Mouse (Mus musculus): ENCODE results near the gene Itprid2. TPM values are rescaled to one million over a fixed set of nuclear protein-coding genes. Genes with fewer than 3 reads are reported as not detected.

Gene Itprid2
- polyA plus RNA-seq, 1 experiment from 2014 or later, result 7.6 TPM

DNA sequence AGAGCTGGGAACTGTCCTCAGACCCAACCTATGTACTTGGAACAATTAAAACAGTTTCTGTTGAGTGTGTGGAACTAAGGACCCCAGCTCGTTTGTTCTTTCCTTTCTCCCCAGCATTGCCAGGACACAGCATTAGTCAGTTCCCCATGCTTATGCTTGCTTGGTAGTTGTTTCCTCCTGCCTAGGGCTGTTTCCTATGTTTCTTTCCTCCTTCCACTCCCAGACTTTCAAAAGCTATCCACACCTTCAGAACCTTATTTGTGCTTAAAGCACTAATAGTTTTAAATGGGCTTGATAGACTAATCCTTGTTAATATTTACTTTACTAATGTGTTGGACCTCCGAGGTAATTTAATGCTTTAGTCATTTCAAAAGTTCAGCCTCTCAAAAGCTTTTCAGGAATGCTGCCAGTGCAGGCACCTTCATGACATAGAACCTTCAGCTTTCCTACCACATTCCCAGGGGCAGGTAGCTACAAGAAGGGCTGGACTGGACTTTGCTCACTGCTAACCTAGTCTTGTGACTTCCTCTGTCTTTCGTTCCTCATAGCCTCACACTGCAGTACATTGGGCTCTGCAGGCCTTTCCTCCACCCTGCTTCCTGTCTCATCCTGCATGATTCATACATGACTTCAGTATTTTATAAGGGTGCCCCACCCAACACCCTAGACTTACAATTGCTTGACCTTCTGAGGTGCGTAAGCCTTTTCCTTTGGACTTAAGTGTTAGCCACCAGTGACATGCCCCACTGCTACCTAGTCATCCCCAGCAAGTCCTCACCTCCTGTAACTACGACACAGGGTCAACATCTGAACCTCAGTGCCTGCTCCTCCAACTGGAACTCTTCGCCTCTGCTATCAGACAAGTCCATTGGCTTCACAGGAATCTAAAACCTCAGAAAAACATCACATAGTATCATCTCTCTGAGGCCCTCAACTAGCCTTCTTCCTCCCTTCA, 16.3 kb upstream of the Itprid2 start:
- Histone ChIP-seq H3K4me1 (ENCODE audit: insufficient read depth, low read depth, low read length) (no peaks in the 10 kb centered on the region), H3K4me3 (ENCODE audit: low read depth, low read length) (no peak overlapping the region), H3K4me2 (replicated peaks; ENCODE audit: low read depth, low read length) (no peak overlapping the region), H3K27me3 (replicated peaks; ENCODE audit: insufficient read depth, low read length) (no peaks in the 10 kb centered on the region), H3K36me3 (ENCODE audit: insufficient read depth, low read length) (no peaks in the 10 kb centered on the region), H3K27ac (ENCODE audit: low read length) (no peak overlapping the region), H3K9me3 (ENCODE audit: low read length) (no peaks in the 10 kb centered on the region), H3K9ac (replicated peaks; ENCODE audit: low read depth) (no peak overlapping the region)
- TF ChIP-seq CTCF (IDR thresholded peaks at IDR 0.05), result no peak
- no peak for TF ChIP-seq EP300 (IDR thresholded peaks at IDR 0.05)
- ATAC-seq, result peak; percentile 38; the same call in 1 of the 2 replicates
- WGBS, result 60% methylated on average over 6 of the region's 6 CpGs
- DNase-seq (ENCODE audit: low spot score), result peak; percentile 21

DNA sequence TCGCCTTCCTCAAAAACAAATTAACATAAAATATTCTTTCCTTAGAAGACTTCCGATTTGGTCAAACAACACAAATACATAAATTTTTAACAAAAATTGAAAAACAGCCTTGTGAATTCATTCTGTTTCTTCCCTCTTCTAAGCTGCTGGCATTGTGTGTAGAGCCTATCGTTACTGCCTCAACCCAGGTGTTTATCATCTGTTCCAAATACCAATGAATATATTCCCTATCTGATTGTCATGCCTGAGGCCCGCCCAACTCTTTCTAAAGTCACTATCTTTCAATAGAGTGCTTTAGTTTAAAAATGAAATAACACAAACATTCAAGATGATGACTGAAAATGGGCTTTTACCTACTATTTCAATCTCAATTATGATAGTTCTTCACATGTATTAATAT, 11.9 kb upstream of the Itprid2 start:
- Histone ChIP-seq H3K4me3 (ENCODE audit: low read depth, low read length) (no peak overlapping the region), H3K27me3 (replicated peaks; ENCODE audit: insufficient read depth, low read length) (no peaks in the 10 kb centered on the region), H3K4me2 (replicated peaks; ENCODE audit: low read depth, low read length) (no peak overlapping the region), H3K36me3 (ENCODE audit: insufficient read depth, low read length) (no peaks in the 10 kb centered on the region), H3K4me1 (ENCODE audit: insufficient read depth, low read depth, low read length) (no peaks in the 10 kb centered on the region), H3K9me3 (ENCODE audit: low read length) (no peaks in the 10 kb centered on the region), H3K27ac (ENCODE audit: low read length) (no peak overlapping the region), H3K9ac (replicated peaks; ENCODE audit: low read depth) (no peak overlapping the region)
- no peak for TF ChIP-seq EP300 (IDR thresholded peaks at IDR 0.05)
- no peak for TF ChIP-seq CTCF (IDR thresholded peaks at IDR 0.05)
- 80% methylated on average over 4 of the region's 4 CpGs for WGBS
- DNase-seq (ENCODE audit: low spot score), result no peak
- no peak for ATAC-seq

DNA sequence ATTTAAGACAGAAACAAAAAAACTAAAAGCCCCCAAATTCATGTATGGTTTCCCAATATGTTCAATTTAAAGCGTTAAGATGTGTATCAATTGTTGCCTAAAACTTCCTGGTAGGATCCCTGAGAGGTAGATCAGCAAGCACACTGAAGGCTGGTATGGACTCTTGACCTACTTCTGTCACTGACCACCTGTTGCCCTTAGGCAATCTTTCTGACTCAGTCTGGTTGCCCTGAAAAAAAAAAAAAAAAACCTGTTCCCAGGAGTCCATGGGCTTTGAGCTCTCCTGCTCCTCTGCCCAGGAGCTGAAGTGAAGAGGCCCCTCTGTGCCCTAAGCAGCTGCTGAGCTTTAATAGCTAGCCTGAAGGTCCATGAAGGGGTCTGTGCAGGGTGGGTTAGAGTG, 7.5 kb upstream of the Itprid2 start:
- Histone ChIP-seq H3K9me3 (ENCODE audit: low read length) (no peaks in the 10 kb centered on the region), H3K4me2 (replicated peaks; ENCODE audit: low read depth, low read length) (no peak overlapping the region), H3K27me3 (replicated peaks; ENCODE audit: insufficient read depth, low read length) (no peaks in the 10 kb centered on the region), H3K4me1 (ENCODE audit: insufficient read depth, low read depth, low read length) (no peaks in the 10 kb centered on the region), H3K9ac (replicated peaks; ENCODE audit: low read depth) (no peak overlapping the region), H3K27ac (ENCODE audit: low read length) (no peak overlapping the region), H3K36me3 (ENCODE audit: insufficient read depth, low read length) (no peaks in the 10 kb centered on the region), H3K4me3 (ENCODE audit: low read depth, low read length) (no peak overlapping the region)
- DNase-seq (ENCODE audit: low spot score), result peak; percentile 29
- no peak for TF ChIP-seq EP300 (IDR thresholded peaks at IDR 0.05)
- TF ChIP-seq CTCF (IDR thresholded peaks at IDR 0.05), result no peak
- 64% methylated on average over 1 of the region's 1 CpGs for WGBS
- ATAC-seq, result peak; percentile 25; the same call in 1 of the 2 replicates

DNA sequence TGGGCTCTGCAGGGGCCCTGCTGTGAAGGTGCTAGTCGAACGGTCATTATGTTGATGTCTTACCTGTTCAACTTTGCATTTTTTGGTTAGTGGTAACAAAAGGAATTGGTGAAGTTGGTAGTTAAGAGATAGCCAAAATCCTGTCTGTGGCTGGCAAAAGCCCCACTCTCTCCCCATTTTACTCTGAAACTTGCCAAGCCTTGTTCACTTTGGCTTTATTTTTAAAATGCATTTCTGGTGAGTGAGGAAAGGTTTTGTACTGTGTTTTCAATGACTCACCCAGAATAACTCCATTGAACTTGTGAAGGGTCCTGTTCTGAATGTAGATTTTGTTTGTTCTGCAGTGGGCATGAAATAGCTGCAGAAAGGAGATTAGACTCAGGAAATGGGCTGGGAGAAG, 4.9 kb upstream of the Itprid2 start:
- H3K9me3 ChIP-seq (ENCODE audit: low read length), result no peaks in the 10 kb centered on the region
- DNase-seq (ENCODE audit: low spot score) (peak; percentile 16), ATAC-seq (no peak)
- no peaks in the 10 kb centered on the region for H3K36me3 ChIP-seq (ENCODE audit: insufficient read depth, low read length)
- TF ChIP-seq EP300 (IDR thresholded peaks at IDR 0.05) (no peak), CTCF (IDR thresholded peaks at IDR 0.05) (no peak)
- H3K4me2 ChIP-seq (replicated peaks; ENCODE audit: low read depth, low read length), result no peak overlapping the region
- H3K4me1 ChIP-seq (ENCODE audit: insufficient read depth, low read depth, low read length), result no peaks in the 10 kb centered on the region
- H3K27ac ChIP-seq (ENCODE audit: low read length), result no peak overlapping the region
- no peak overlapping the region for H3K9ac ChIP-seq (replicated peaks; ENCODE audit: low read depth)
- H3K4me3 ChIP-seq (ENCODE audit: low read depth, low read length), result no peak overlapping the region
- H3K27me3 ChIP-seq (replicated peaks; ENCODE audit: insufficient read depth, low read length), result no peaks in the 10 kb centered on the region
- WGBS, result 60% methylated on average over 2 of the region's 2 CpGs

DNA sequence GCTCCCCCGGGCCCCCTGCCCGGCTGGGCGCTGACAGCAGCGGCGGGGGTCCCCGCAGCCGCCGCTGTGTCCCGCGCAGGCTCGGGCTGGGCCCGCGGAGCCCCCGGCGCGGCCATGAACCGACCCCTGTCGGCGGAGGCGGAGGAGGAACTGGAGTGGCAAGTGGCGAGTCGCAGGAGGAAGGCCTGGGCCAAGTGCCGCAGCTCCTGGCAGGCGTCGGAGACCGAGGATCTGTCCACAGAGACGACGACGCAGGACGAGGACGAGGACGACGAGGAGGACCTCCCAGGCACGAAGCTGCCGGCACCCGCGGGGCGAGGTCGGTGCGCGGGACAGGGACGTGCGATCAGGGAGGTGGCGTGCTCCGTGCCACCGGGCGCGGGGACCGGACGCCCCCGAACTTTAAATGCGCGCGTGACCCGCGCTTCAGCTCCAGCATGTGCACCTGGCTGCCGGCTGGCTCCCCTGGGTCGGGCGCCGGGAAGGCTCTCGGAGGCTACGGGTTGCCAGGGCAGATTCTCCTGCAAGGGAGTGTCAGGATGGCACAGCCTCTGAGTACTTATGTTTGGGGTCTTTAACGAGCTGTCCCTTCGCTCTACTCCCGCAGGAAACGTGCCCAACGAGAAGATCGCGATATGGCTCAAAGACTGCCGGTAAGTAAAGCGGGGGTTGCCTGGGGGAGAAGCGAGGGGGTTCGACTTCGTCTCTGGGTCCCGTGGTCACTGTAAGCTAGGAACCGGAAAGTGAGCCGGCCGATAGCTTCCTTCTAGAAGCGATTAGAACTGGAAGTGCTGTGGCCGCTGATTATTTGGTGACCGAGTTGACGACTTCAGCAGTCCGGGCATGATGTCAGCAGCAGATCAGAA, 507 bp downstream of the Itprid2 start:
- ATAC-seq (peak; percentile 74), DNase-seq (ENCODE audit: low spot score) (peak; percentile 78)
- Histone ChIP-seq H3K9me3 (ENCODE audit: low read length) (no peaks in the 10 kb centered on the region), H3K9ac (replicated peaks; ENCODE audit: low read depth) (peak overlapping the region; percentile 86), H3K27ac (ENCODE audit: low read length) (peak overlapping the region; percentile 90), H3K4me2 (replicated peaks; ENCODE audit: low read depth, low read length) (peak overlapping the region; percentile 93), H3K4me1 (ENCODE audit: insufficient read depth, low read depth, low read length) (0 out of 2 replicates have a peak, but pooled peaks cover 5% of the 10 kb centered on the region), H3K4me3 (ENCODE audit: low read depth, low read length) (peak overlapping the region; percentile 95), H3K27me3 (replicated peaks; ENCODE audit: insufficient read depth, low read length) (no peaks in the 10 kb centered on the region), H3K36me3 (ENCODE audit: insufficient read depth, low read length) (no peaks in the 10 kb centered on the region; the same call in 1 of the 2 replicates)
- WGBS, result 2% methylated on average over 72 of the region's 83 CpGs
- peak; percentile 41; the same call in 1 of the 2 replicates for TF ChIP-seq CTCF (IDR thresholded peaks at IDR 0.05)
- no peak for TF ChIP-seq EP300 (IDR thresholded peaks at IDR 0.05)

DNA sequence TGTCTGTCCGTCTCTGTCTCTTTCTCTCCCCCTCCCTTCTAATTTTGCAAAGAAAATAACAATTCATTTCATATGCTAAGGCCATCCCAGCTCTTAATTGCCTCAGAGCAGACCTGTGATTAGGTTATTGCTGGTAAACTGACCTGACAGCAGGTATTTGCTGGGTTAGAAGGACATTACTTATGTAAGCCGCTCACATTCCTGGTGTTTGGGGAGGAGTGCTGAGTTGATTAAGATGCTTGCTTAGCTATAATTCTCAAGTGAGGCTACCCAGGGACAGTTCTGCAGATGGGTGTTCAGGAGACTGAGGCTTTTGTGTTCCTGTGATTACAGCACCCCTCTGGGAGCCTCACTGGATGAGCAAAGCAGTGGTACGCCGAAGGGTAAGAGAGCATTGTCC, 3.8 kb downstream of the Itprid2 start:
- DNase-seq (ENCODE audit: low spot score), result no peak
- whole genome bisulfite sequencing, result 78% methylated on average over 4 of the region's 4 CpGs
- no peak for TF ChIP-seq CTCF (IDR thresholded peaks at IDR 0.05)
- TF ChIP-seq EP300 (IDR thresholded peaks at IDR 0.05), result no peak
- peaks cover 15% of the 10 kb centered on the region; the same call in 1 of the 2 replicates for H3K36me3 ChIP-seq (ENCODE audit: insufficient read depth, low read length)
- 0 out of 2 replicates have a peak overlapping the region, but pooled peaks have one; percentile 4 for H3K4me2 ChIP-seq (replicated peaks; ENCODE audit: low read depth, low read length)
- H3K9ac ChIP-seq (replicated peaks; ENCODE audit: low read depth), result no peak overlapping the region
- no peaks in the 10 kb centered on the region for H3K27me3 ChIP-seq (replicated peaks; ENCODE audit: insufficient read depth, low read length)
- no peak overlapping the region for H3K4me3 ChIP-seq (ENCODE audit: low read depth, low read length)
- no peaks in the 10 kb centered on the region for H3K9me3 ChIP-seq (ENCODE audit: low read length)
- no peak for ATAC-seq
- no peak overlapping the region for H3K27ac ChIP-seq (ENCODE audit: low read length)
- 0 out of 2 replicates have a peak, but pooled peaks cover 5% of the 10 kb centered on the region for H3K4me1 ChIP-seq (ENCODE audit: insufficient read depth, low read depth, low read length)

Measured in lung, postnatal 0 days (tissue).